Mouse (Mus musculus) stomach, adult 2 months (tissue): ENCODE measurements around the gene Clpp. TPM values are rescaled to one million over a fixed set of nuclear protein-coding genes. Genes with fewer than 3 reads are reported as not detected.

Experiments
- polyA plus RNA-seq: library from polyadenylated mRNA; depleted of rRNA; stranded (reverse); fragments of >200 nt; gene quantifications from 2 replicates; pipeline ENCODE4 v1.2.3, GENCODE M21; 2012; rRNA removed

The Clpp gene
- 92.3 and 119 TPM in 2 replicates for polyA plus RNA-seq

GRCm38 (mm10) chr17:56990115-56990746, at the start of gene Clpp:
Gene Clpp (plus strand): TSS chr17:56990305.

GRCm38 (mm10) chr17:56982013-56982412, 8.1 kb upstream of the Clpp start, which contains the start of gene Acer1:
Gene Acer1 (minus strand): TSS chr17:56982126.

GRCm38 (mm10) chr17:56997029-56997667, 7.0 kb downstream of the Clpp start, which contains the start of gene Alkbh7:
Gene Alkbh7 (plus strand): TSS chr17:56997339.

DNA sequence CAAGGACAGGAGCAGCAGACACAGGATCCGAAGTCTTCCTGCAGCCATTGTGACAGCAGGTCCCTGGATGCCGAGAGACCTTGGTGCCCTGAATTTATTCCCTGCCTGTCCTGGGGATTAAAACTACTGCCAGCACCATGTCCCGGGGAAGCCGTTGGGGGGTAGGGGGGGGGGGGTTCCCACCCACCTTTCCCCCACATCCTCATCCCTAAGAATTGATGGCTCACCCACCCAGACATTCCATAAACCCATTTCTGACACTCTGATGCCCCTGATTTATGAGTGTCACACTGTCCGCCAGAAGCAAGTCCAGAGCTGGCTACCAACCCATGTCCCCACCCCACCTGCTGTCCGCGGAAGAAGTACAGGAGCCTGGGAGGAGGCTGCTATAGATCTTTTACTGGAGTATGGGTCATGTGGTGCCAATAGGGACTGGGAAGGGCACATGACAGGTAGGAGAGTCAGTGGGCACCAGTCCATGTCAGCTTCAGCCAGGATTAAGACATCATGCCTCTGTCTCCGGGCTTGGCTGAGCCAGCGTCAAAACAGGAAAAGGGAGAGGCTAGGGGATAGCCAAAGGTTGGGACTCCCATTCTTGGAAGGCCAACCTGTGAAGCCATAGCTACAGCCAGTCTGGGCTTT, 10.0 kb downstream of the Clpp start, which contains the start of gene Pspn:
Gene Pspn, minus strand, starts transcription at position 51 of the 642 bp plus-strand sequence.

GRCm38 (mm10) chr17:57011236-57012141, 21.4 kb downstream of the Clpp start, which contains the start of the genes Gtf2f1 and Gm17949:
Gene Gtf2f1 (minus strand): TSS chr17:57011288.
Gene Gm17949 (plus strand): TSS chr17:57011469.

DNA sequence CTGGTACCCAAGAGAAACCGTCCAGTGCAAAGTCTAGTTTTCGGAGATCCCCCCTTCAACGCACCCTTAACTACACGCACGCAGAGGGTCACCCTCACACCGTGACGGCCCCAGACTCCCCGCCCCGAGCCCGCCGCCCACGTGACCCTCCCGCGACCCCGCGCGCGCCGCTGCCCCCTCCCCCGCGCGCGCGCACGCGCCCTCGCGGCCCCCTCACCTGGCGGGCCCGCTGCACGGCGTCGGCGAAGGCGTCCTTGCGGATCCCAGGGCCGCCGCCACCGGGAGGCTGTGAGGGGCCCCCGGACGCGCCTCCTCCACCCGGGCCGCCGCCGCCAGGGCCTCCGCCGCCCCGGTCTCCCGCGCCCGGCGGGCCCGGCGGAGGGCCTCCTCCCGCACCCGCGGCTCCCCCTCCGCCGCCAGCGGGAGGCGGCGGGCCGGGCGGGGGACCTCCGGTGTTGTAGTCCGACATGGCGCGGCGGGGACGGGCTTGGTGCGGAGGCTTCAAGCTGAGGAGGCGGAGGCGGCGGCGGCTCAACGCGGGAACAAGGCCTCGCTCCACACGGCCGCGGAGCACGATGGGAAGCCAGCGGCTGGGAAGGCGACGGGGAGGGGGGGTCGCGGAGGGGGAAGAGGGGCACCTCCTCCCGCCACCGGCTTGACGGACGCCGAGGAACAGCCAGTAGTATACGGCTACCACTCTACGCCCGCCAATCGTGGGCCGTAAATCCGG, 41.0 kb downstream of the Clpp start, which contains the start of gene Khsrp:
Gene Khsrp, minus strand, starts transcription at position 592 of the 730 bp plus-strand sequence.

GRCm38 (mm10) chr17:57041554-57041953, 51.4 kb downstream of the Clpp start, which contains the start of gene Slc25a41:
Gene Slc25a41 (minus strand): TSS chr17:57041654.

Other genes starting within 250 kb of the Clpp start
- gene Nrtn, start 232.8 kb upstream of the Clpp start, polyA plus RNA-seq = 61.1 and 186 TPM in 2 replicates
- gene Dus3l, start 225.5 kb upstream of the Clpp start, polyA plus RNA-seq = 42.5 and 43.8 TPM in 2 replicates
- 2.9 and 3.5 TPM in 2 replicates for gene Prr22, start 220.1 kb upstream of the Clpp start, polyA plus RNA-seq
- gene Rfx2, start 159.3 kb upstream of the Clpp start, polyA plus RNA-seq = 10.5 and 10.9 TPM in 2 replicates
- gene Acsbg2, start 115.9 kb upstream of the Clpp start, polyA plus RNA-seq = not detected in 2 replicates
- 0.18 and 0.25 TPM in 2 replicates for gene 1700061G19Rik, start 114.8 kb upstream of the Clpp start, polyA plus RNA-seq
- gene Mllt1, start 54.9 kb upstream of the Clpp start, polyA plus RNA-seq = 24.1 and 27.8 TPM in 2 replicates
- 23.5 and 26.4 TPM in 2 replicates for gene Acer1, start 8.2 kb upstream of the Clpp start, polyA plus RNA-seq
- 29.2 and 45.8 TPM in 2 replicates for gene Alkbh7, start 7.0 kb downstream of the Clpp start, polyA plus RNA-seq
- not detected in 2 replicates for gene Pspn, start 9.7 kb downstream of the Clpp start, polyA plus RNA-seq
- gene Gtf2f1, start 21.0 kb downstream of the Clpp start, polyA plus RNA-seq = 19.6 and 20.1 TPM in 2 replicates
- gene Gm17949, start 21.2 kb downstream of the Clpp start, polyA plus RNA-seq = not detected in 2 replicates
- 44.9 and 45.0 TPM in 2 replicates for gene Khsrp, start 41.2 kb downstream of the Clpp start, polyA plus RNA-seq
- 0.10 TPM in 1 of 2 replicates, not detected in the other for gene Slc25a41, start 51.3 kb downstream of the Clpp start, polyA plus RNA-seq
- 122 and 141 TPM in 2 replicates for gene Crb3, start 68.8 kb downstream of the Clpp start, polyA plus RNA-seq
- gene Slc25a23, start 69.6 kb downstream of the Clpp start, polyA plus RNA-seq = 25.5 and 25.6 TPM in 2 replicates
- gene Dennd1c, start 88.2 kb downstream of the Clpp start, polyA plus RNA-seq = 1.1 and 1.8 TPM in 2 replicates
- 3.5 and 5.0 TPM in 2 replicates for gene Tubb4a, start 97.5 kb downstream of the Clpp start, polyA plus RNA-seq
- gene Tnfsf9, start 115.0 kb downstream of the Clpp start, polyA plus RNA-seq = 1.9 and 3.0 TPM in 2 replicates
- gene Cd70, start 159.5 kb downstream of the Clpp start, polyA plus RNA-seq = 0.24 TPM in 1 of 2 replicates, not detected in the other
- gene Tnfsf14, start 203.9 kb downstream of the Clpp start, polyA plus RNA-seq = 0.31 and 0.60 TPM in 2 replicates
- 20.4 and 33.8 TPM in 2 replicates for gene C3, start 237.8 kb downstream of the Clpp start, polyA plus RNA-seq